Mouse (Mus musculus): Measurements from ENCODE around the gene Tlnrd1. TPM values are rescaled to one million over a fixed set of nuclear protein-coding genes. Genes with fewer than 3 reads are reported as not detected.
A peak's percentile ranks its signal among the peaks of the same experiment; 100 is the strongest.

The Tlnrd1 gene
- polyA plus RNA-seq (2015; fragmentation: Nextera tagmentation; extraction: Ambion mirVana), result 18.9 and 22.5 TPM in 2 replicates

DNA sequence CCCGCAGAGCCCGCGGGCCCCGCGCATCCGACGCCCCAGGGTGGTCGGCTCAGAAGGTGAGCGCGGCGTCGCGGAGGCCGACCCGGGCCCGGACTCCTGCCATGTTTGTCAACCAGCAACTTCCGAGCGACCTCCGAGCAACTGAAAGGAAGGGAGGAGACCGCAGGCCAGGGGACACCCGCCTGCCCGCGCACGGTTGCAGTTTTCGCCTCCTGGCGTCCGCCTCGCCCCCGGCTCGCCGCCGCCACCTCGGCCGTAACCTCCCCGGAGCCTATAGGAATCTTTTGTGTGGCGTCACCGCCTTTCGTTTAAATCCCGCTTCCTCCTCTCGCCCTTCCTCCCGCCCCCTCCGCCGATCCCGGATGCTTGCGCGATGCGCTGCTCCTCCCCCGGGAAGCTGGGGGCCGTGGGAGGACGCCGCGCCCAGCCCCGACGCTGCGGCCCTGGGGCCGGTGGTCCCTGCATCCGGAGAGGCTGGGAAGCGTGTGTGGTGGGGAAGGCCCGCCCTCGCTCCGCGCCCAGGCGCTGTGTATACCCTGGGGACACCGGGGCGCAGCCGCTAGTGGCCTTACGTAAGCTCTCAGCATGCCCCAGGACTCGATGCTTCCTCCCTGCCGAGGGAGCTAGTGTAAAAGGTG is at the start of gene Tlnrd1, which contains the start of gene Mesd:
Gene Tlnrd1, minus strand, starts transcription at position 285 of the 638 bp plus-strand sequence.
Gene Mesd, plus strand, starts transcription at position 446 of the 638 bp plus-strand sequence.
- ATAC-seq (peak; percentile 77), DNase-seq (ENCODE audit: low spot score) (peak; percentile 98)
- no peaks in the 10 kb centered on the region for H3K36me3 ChIP-seq (ENCODE audit: insufficient read depth, low read length)
- 0% methylated on average over 55 of the region's 69 CpGs for WGBS
- peak within 1 kb of the TSS; percentile 94 for H3K4me2 ChIP-seq (replicated peaks; ENCODE audit: low read depth, low read length)
- H3K9me3 ChIP-seq (ENCODE audit: low read length), result no peaks in the 10 kb centered on the region
- H3K27me3 ChIP-seq (replicated peaks; ENCODE audit: insufficient read depth, low read length), result no peaks in the 10 kb centered on the region
- H3K4me1 ChIP-seq (ENCODE audit: insufficient read depth, low read depth, low read length), result peaks cover 15% of the 10 kb centered on the region
- TF ChIP-seq CTCF (IDR thresholded peaks at IDR 0.05) (peak; percentile 38), EP300 (IDR thresholded peaks at IDR 0.05) (no peak; the same call in 1 of the 2 replicates)
- H3K9ac ChIP-seq (replicated peaks; ENCODE audit: low read depth), result peak within 1 kb of the TSS; percentile 70
- H3K27ac ChIP-seq (ENCODE audit: low read length), result peak within 1 kb of the TSS; percentile 98
- H3K4me3 ChIP-seq (ENCODE audit: low read depth, low read length), result peak within 1 kb of the TSS; percentile 67

DNA sequence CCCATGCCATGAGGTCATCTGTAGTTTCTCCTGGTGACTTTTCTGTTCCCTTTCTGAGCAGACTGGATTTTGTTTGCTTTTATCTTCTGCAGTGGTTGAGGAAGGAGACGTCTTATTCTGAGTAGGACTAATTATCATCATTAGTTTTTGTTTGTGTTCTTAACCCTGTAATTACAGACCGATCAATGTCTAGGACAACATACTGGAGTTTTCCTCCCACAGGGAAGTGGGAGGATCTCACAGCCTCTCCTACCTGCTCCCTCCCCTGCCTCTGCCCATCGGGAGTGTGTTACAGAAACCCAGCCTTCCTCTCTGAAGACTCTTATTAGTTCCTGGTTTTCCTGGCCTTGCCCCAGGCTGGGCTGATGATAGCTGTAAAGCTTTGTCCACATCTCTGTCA is 37.5 kb upstream of the Tlnrd1 start:
- no peaks in the 10 kb centered on the region for H3K27me3 ChIP-seq (replicated peaks; ENCODE audit: insufficient read depth, low read length)
- H3K36me3 ChIP-seq (ENCODE audit: insufficient read depth, low read length), result no peaks in the 10 kb centered on the region
- WGBS, result 44% methylated on average over 3 of the region's 3 CpGs
- ATAC-seq, result no peak
- no peak overlapping the region for H3K4me2 ChIP-seq (replicated peaks; ENCODE audit: low read depth, low read length)
- TF ChIP-seq CTCF (IDR thresholded peaks at IDR 0.05), result no peak
- no peak for TF ChIP-seq EP300 (IDR thresholded peaks at IDR 0.05)
- no peaks in the 10 kb centered on the region for H3K4me1 ChIP-seq (ENCODE audit: insufficient read depth, low read depth, low read length)
- DNase-seq (ENCODE audit: low spot score), result no peak
- H3K4me3 ChIP-seq (ENCODE audit: low read depth, low read length), result no peak overlapping the region
- no peaks in the 10 kb centered on the region for H3K9me3 ChIP-seq (ENCODE audit: low read length)
- no peak overlapping the region for H3K27ac ChIP-seq (ENCODE audit: low read length)
- no peak overlapping the region for H3K9ac ChIP-seq (replicated peaks; ENCODE audit: low read depth)

DNA sequence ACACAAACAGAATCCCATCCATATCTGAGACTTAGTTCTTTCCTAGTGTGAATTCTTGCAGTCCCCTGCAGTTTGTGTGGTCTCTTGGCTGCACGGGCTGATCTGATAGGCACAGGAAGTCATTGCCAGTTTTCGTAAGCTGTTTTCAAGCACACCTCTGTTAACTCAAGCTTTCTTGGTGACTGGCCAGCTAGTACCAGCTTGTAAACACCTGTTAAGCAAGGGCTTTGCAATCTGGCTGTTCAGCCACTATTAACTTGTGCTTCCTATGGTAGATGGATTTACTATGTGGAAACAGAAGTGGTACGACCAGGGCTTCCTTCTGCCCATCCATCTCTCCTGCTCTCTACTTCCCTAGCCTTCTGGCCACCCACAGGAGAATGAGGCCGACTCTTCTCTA is 36.1 kb upstream of the Tlnrd1 start:
- ATAC-seq (no peak), DNase-seq (ENCODE audit: low spot score) (no peak)
- Histone ChIP-seq H3K4me1 (ENCODE audit: insufficient read depth, low read depth, low read length) (no peaks in the 10 kb centered on the region), H3K36me3 (ENCODE audit: insufficient read depth, low read length) (no peaks in the 10 kb centered on the region), H3K4me3 (ENCODE audit: low read depth, low read length) (no peak overlapping the region), H3K4me2 (replicated peaks; ENCODE audit: low read depth, low read length) (no peak overlapping the region), H3K9ac (replicated peaks; ENCODE audit: low read depth) (no peak overlapping the region), H3K27me3 (replicated peaks; ENCODE audit: insufficient read depth, low read length) (no peaks in the 10 kb centered on the region), H3K27ac (ENCODE audit: low read length) (no peak overlapping the region), H3K9me3 (ENCODE audit: low read length) (no peaks in the 10 kb centered on the region)
- WGBS, result 44% methylated on average over 4 of the region's 4 CpGs
- TF ChIP-seq EP300 (IDR thresholded peaks at IDR 0.05) (no peak), CTCF (IDR thresholded peaks at IDR 0.05) (no peak)

DNA sequence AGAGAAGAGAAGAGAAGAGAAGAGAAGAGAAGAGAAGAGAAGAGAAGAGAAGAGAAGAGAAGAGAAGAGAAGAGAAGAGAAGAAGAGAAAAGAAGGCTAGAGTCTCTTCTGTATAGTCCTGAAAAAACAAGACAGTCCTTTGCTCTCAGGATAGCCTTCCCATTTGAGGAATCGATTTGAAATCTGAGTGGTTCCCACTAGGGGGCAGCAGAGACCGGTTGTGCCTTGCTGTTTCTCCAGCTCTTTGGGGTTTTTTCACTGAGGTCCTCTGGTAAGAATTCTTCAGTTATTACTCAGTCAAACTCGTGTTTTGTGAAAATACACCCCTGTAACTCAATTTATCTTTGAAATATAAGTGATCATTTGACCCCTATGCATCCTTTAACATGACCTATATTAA is 30.5 kb upstream of the Tlnrd1 start:
- no peaks in the 10 kb centered on the region for H3K4me1 ChIP-seq (ENCODE audit: insufficient read depth, low read depth, low read length)
- DNase-seq (ENCODE audit: low spot score), result peak; percentile 88

DNA sequence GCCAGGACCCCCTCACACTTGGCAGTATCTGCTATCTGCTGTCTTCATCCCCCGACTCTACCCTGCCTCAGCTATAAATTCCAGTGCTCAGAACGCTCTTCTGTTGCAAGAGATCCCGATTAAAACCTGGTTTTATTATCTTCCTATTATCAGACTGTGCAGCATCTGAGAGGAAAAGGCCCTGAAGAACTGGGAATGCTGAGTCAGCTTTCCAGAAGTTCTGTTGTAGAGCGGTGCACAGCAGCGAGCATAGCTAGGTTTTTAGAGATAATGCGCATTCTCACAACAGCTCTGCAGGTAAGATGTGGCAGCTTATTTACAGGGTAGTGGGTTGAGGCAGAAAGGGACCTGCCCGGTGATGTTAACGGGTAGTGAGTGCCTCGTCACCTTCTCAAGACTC is 29.9 kb upstream of the Tlnrd1 start:
- peak overlapping the region; percentile 28; the same call in 1 of the 2 replicates for H3K27ac ChIP-seq (ENCODE audit: low read length)
- ATAC-seq (0 out of 2 replicates have a peak, but pooled peaks have one; percentile 2), DNase-seq (ENCODE audit: low spot score) (no peak)
- no peak overlapping the region for H3K4me3 ChIP-seq (ENCODE audit: low read depth, low read length)
- H3K27me3 ChIP-seq (replicated peaks; ENCODE audit: insufficient read depth, low read length), result no peaks in the 10 kb centered on the region
- TF ChIP-seq EP300 (IDR thresholded peaks at IDR 0.05), result no peak
- no peak for TF ChIP-seq CTCF (IDR thresholded peaks at IDR 0.05)
- no peaks in the 10 kb centered on the region for H3K9me3 ChIP-seq (ENCODE audit: low read length)
- no peaks in the 10 kb centered on the region for H3K36me3 ChIP-seq (ENCODE audit: insufficient read depth, low read length)
- H3K4me1 ChIP-seq (ENCODE audit: insufficient read depth, low read depth, low read length), result no peaks in the 10 kb centered on the region
- 65% methylated on average over 9 of the region's 9 CpGs for WGBS
- no peak overlapping the region for H3K9ac ChIP-seq (replicated peaks; ENCODE audit: low read depth)
- H3K4me2 ChIP-seq (replicated peaks; ENCODE audit: low read depth, low read length), result no peak overlapping the region

More for the DNA sequence above, 30.5 kb upstream of the Tlnrd1 start:
- H3K4me2 ChIP-seq (replicated peaks; ENCODE audit: low read depth, low read length), result no peak overlapping the region
- H3K9me3 ChIP-seq (ENCODE audit: low read length), result no peaks in the 10 kb centered on the region
- no peak overlapping the region for H3K9ac ChIP-seq (replicated peaks; ENCODE audit: low read depth)
- TF ChIP-seq EP300 (IDR thresholded peaks at IDR 0.05), result no peak
- peak; percentile 88 for TF ChIP-seq CTCF (IDR thresholded peaks at IDR 0.05)
- no peak overlapping the region for H3K4me3 ChIP-seq (ENCODE audit: low read depth, low read length)
- H3K36me3 ChIP-seq (ENCODE audit: insufficient read depth, low read length), result no peaks in the 10 kb centered on the region
- H3K27ac ChIP-seq (ENCODE audit: low read length), result no peak overlapping the region
- ATAC-seq, result 0 out of 2 replicates have a peak, but pooled peaks have one; percentile 29
- H3K27me3 ChIP-seq (replicated peaks; ENCODE audit: insufficient read depth, low read length), result no peaks in the 10 kb centered on the region
- 2% methylated on average over 3 of the region's 3 CpGs for WGBS

DNA sequence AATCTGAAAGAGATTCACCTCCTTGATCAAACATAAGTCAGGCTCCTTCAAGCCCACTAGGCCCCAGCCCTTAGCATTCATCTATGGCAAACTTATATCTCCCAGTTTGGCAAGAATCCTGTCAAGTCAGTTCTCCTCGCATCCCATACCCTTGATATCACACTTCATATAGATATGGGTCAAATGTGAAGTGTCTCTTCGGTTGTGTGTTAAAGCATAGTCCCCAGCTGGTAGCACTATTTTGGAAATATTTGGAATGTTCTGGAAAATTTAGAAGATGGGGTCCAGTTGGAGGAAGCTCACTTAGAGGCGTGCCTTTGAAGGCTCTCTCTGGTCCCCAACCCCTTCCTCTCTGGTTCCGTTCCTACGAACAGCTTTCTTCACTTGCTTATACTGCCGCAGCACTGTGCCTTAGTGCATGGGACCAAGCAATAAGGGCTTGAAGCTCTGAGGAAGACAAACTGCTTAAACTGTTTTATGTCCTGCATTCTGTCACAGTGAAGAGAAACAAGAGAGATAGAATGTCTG is 29.4 kb upstream of the Tlnrd1 start:
- no peaks in the 10 kb centered on the region for H3K9me3 ChIP-seq (ENCODE audit: low read length)
- H3K4me2 ChIP-seq (replicated peaks; ENCODE audit: low read depth, low read length), result no peak overlapping the region
- no peak overlapping the region for H3K4me3 ChIP-seq (ENCODE audit: low read depth, low read length)
- no peaks in the 10 kb centered on the region for H3K27me3 ChIP-seq (replicated peaks; ENCODE audit: insufficient read depth, low read length)
- peak overlapping the region; percentile 28; the same call in 1 of the 2 replicates for H3K27ac ChIP-seq (ENCODE audit: low read length)
- no peaks in the 10 kb centered on the region for H3K4me1 ChIP-seq (ENCODE audit: insufficient read depth, low read depth, low read length)
- DNase-seq (ENCODE audit: low spot score), result peak; percentile 84
- 58% methylated on average over 6 of the region's 6 CpGs for WGBS
- ATAC-seq, result peak; percentile 90
- H3K9ac ChIP-seq (replicated peaks; ENCODE audit: low read depth), result no peak overlapping the region
- TF ChIP-seq EP300 (IDR thresholded peaks at IDR 0.05) (peak; percentile 77), CTCF (IDR thresholded peaks at IDR 0.05) (no peak)
- H3K36me3 ChIP-seq (ENCODE audit: insufficient read depth, low read length), result no peaks in the 10 kb centered on the region

Data from lung, postnatal 0 days (tissue).